8 mouse cellular contexts compared by ENCODE assay signal in the genomic region with DNA sequence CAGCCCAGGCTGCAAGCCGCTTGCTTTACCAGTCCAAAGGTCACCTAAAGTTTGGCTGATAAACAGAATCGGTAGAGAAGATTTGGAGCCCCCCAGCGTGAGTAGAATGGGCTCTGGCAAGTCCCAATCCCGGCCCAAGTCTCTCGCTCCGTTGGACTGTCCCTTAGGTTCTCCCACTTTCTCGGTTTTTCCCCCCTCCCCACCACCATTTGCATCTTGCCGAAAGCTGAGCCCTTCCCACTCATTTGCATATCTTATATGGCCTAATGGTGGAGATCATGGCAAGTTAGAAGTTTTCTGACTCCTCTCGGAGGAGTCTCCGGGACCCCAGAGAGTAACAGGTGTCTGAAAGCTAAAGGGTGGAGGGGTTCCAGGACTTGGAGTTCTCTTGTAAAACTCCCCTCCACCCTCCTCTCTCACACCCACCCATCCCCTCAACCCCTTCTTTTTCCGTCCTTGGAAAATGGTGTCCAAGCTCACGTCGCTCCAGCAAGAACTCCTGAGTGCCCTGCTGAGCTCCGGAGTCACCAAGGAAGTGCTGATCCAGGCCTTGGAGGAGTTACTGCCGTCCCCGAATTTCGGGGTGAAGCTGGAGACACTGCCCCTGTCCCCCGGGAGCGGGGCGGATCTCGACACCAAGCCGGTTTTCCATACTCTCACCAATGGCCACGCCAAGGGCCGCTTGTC. TPM values are rescaled to one million over a fixed set of nuclear protein-coding genes. Genes with fewer than 3 reads are reported as not detected.
A peak's percentile ranks its signal among the peaks of the same experiment; 100 is the strongest.
DNase-seq lines count a peak whose midpoint lies in the region; ATAC-seq and TF ChIP-seq lines count a peak whose summit lies in the region.

No protein-coding gene starts in this region.

- peak overlapping the region in 1 of 2 experiments; percentile 30; a peak in 2 of 4 replicates for H3K4me3 ChIP-seq in heart, embryonic 14.5 days (ENCODE audit: control insufficient read depth in 1 of 2, insufficient read depth in 1 of 2, low read depth in 1 of 2, low read length in 2 of 2)
- peak overlapping the region; percentile 40; the same call in 1 of the 2 replicates for H3K4me3 ChIP-seq in heart, embryonic 16.5 days (ENCODE audit: low read length)
- H3K4me3 ChIP-seq in limb, embryonic 14.5 days (replicated peaks; ENCODE audit: low read length) = peak overlapping the region; percentile 4; the same call in 1 of the 2 replicates
- no peak overlapping the region for H3K4me3 ChIP-seq in neural tube, embryonic 12.5 days

- H3K27me3 ChIP-seq in heart, embryonic 14.5 days (ENCODE audit: control insufficient read depth, insufficient read depth, low read length) = peaks cover 79% of the 10 kb centered on the region
- H3K27me3 ChIP-seq in heart, embryonic 16.5 days (ENCODE audit: control insufficient read depth, insufficient read depth, low read length) = peaks cover 61% of the 10 kb centered on the region
- peaks cover 63% of the 10 kb centered on the region for H3K27me3 ChIP-seq in limb, embryonic 14.5 days (ENCODE audit: control insufficient read depth, insufficient read depth, low read length)
- H3K27me3 ChIP-seq in neural tube, embryonic 12.5 days (replicated peaks) = peaks cover 73% of the 10 kb centered on the region

- no peaks in the 10 kb centered on the region for H3K9me3 ChIP-seq in heart, embryonic 14.5 days (ENCODE audit: control insufficient read depth, low read length)
- no peaks in the 10 kb centered on the region for H3K9me3 ChIP-seq in heart, embryonic 16.5 days (replicated peaks; ENCODE audit: control insufficient read depth, low read length)
- H3K9me3 ChIP-seq in limb, embryonic 14.5 days (ENCODE audit: control insufficient read depth, low read length) = no peaks in the 10 kb centered on the region
- no peaks in the 10 kb centered on the region for H3K9me3 ChIP-seq in neural tube, embryonic 12.5 days

- H3K4me2 ChIP-seq in heart, embryonic 14.5 days (ENCODE audit: low read length) = peak overlapping the region; percentile 53
- H3K4me2 ChIP-seq in heart, embryonic 16.5 days (ENCODE audit: low read depth, low read length) = peak overlapping the region; percentile 58; the same call in 1 of the 2 replicates
- no peak overlapping the region for H3K4me2 ChIP-seq in limb, embryonic 14.5 days (replicated peaks; ENCODE audit: low read depth, low read length, severe bottlenecking)
- peak overlapping the region; percentile 31 for H3K4me2 ChIP-seq in neural tube, embryonic 12.5 days (replicated peaks)

- no peaks in the 10 kb centered on the region for H3K36me3 ChIP-seq in heart, embryonic 14.5 days (ENCODE audit: control insufficient read depth, insufficient read depth, low read length)
- H3K36me3 ChIP-seq in heart, embryonic 16.5 days (ENCODE audit: control insufficient read depth, insufficient read depth) = no peaks in the 10 kb centered on the region
- H3K36me3 ChIP-seq in limb, embryonic 14.5 days (ENCODE audit: control insufficient read depth, insufficient read depth, low read length) = no peaks in the 10 kb centered on the region
- H3K36me3 ChIP-seq in neural tube, embryonic 12.5 days = no peaks in the 10 kb centered on the region

- H3K4me1 ChIP-seq in heart, embryonic 14.5 days (ENCODE audit: control insufficient read depth in 2 of 2, insufficient read depth in 2 of 2, low read length in 2 of 2) = peaks cover 6 to 28% of the 10 kb centered on the region in 2 experiments; a peak in 3 of 4 replicates
- peaks cover 18% of the 10 kb centered on the region for H3K4me1 ChIP-seq in heart, embryonic 16.5 days (ENCODE audit: control insufficient read depth, insufficient read depth, low read length)
- peaks cover 8% of the 10 kb centered on the region; the same call in 1 of the 2 replicates for H3K4me1 ChIP-seq in limb, embryonic 14.5 days (ENCODE audit: control insufficient read depth, insufficient read depth, low read length)
- peaks cover 23% of the 10 kb centered on the region for H3K4me1 ChIP-seq in neural tube, embryonic 12.5 days

- no peak for TF ChIP-seq POLR2A in limb, embryonic 14.5 days (IDR thresholded peaks at IDR 0.05; ENCODE audit: borderline replicate concordance, extremely low read depth, insufficient read depth, insufficient read length)

- WGBS in heart, embryonic 14.5 days = 2% methylated on average over 24 of the region's 24 CpGs
- WGBS in heart, embryonic 16.5 days = 2% methylated on average over 24 of the region's 24 CpGs
- 2% methylated on average over 24 of the region's 24 CpGs for WGBS in limb, embryonic 14.5 days
- under 1% methylated on average over 24 of the region's 24 CpGs for WGBS in neural tube, embryonic 12.5 days

- H3K27ac ChIP-seq in heart, embryonic 14.5 days (replicated peaks in 1 of 2; ENCODE audit: control insufficient read depth in 1 of 2, insufficient read depth in 1 of 2, low read depth in 2 of 2, low read length in 2 of 2) = no peak overlapping the region
- H3K27ac ChIP-seq in heart, embryonic 16.5 days (ENCODE audit: low read length) = no peak overlapping the region
- H3K27ac ChIP-seq in limb, embryonic 14.5 days (replicated peaks; ENCODE audit: low read depth, low read length) = no peak overlapping the region
- H3K27ac ChIP-seq in neural tube, embryonic 12.5 days = no peak overlapping the region

- no peak for DNase-seq in heart, adult 9 months (ENCODE audit: low spot score in 2 of 2)
- DNase-seq in limb, embryonic 14.5 days (ENCODE audit: low spot score) = no peak
- DNase-seq in cerebellum, postnatal 36 days = no peak
- no peak for DNase-seq in cerebellum, postnatal 10 days

- no peak for ATAC-seq in heart, embryonic 14.5 days (ENCODE audit: insufficient number of reproducible peaks, insufficient read depth, low FRiP score, low read depth)
- no peak for ATAC-seq in heart, embryonic 16.5 days (replicated peaks; ENCODE audit: extremely low read depth, insufficient read depth, low FRiP score)
- no peak for ATAC-seq in limb, embryonic 14.5 days (ENCODE audit: low FRiP score, low read depth)
- ATAC-seq in neural tube, embryonic 12.5 days (ENCODE audit: low FRiP score, low read depth) = no peak
- ATAC-seq in activated CD4-positive, CD25-positive, alpha-beta regulatory T cell, adult 4 months = no peak

- no peak overlapping the region for H3K9ac ChIP-seq in heart, embryonic 14.5 days (ENCODE audit: low read length)
- no peak overlapping the region; the same call in 1 of the 2 replicates for H3K9ac ChIP-seq in heart, embryonic 16.5 days (ENCODE audit: low read length)
- no peak overlapping the region for H3K9ac ChIP-seq in limb, embryonic 14.5 days (ENCODE audit: low read depth, low read length, severe bottlenecking)
- 0 out of 2 replicates have a peak overlapping the region, but pooled peaks have one; percentile 0 for H3K9ac ChIP-seq in neural tube, embryonic 12.5 days

RNA-seq across cellular contexts. Expression of a gene that starts 0.9 kb away (rescaled TPM):
- 0.11 TPM in 1 of 2 replicates, not detected in the other for polyA plus RNA-seq in heart, embryonic 14.5 days (2014; fragmentation: Nextera tagmentation; extraction: Ambion mirVana)
- 0.21 and 1.2 TPM in 2 replicates for polyA plus RNA-seq in heart, embryonic 16.5 days (2015; fragmentation: Nextera tagmentation; extraction: Ambion mirVana)
- polyA plus RNA-seq in limb, embryonic 14.5 days (2012; rRNA removed) = 0.04 TPM in 1 of 2 replicates, not detected in the other
- polyA plus RNA-seq in limb, embryonic 14.5 days (2014; fragmentation: Nextera tagmentation; extraction: Ambion mirVana) = 0.08 TPM in 1 of 2 replicates, not detected in the other
- polyA plus RNA-seq in neural tube, embryonic 12.5 days (2016; fragmentation: Nextera tagmentation; extraction: Ambion mirVana) = 0.19 and 0.20 TPM in 2 replicates
- not detected for polyA plus RNA-seq in activated CD4-positive, CD25-positive, alpha-beta regulatory T cell, adult 4 months (2017; shearing (Covaris generic))
